Comparison of ENCODE assay signal across 9 mouse cellular contexts in genomic region chr9:124442533-124442855, GRCm38 (mm10). TPM values are rescaled to one million over a fixed set of nuclear protein-coding genes. Genes with fewer than 3 reads are reported as not detected.
DNase-seq lines count a peak whose midpoint lies in the region; ATAC-seq and TF ChIP-seq lines count a peak whose summit lies in the region.
"Had no signal": no experiment of that assay in that cellular context is flagged by ENCODE, and none has a peak within 500 bp of the region (broad histone marks: within the 10 kb centered on the region; RNA-seq: fewer than 3 reads in every experiment).

No protein-coding gene starts in this region.

- no peak for TF ChIP-seq CTCF in lung, postnatal 0 days (IDR thresholded peaks at IDR 0.05)

- peak; percentile 8 for DNase-seq in kidney, adult 11 months
- no peak for DNase-seq in kidney, adult 18-20 months
- peak; percentile 37 for DNase-seq in ES-CJ7 (ENCODE audit: low read depth, low spot score)
- DNase-seq in cerebellum, adult 9-10 months = peak; percentile 59
- peak; percentile 37 for DNase-seq in heart, postnatal 4 days
- peak; percentile 11 for DNase-seq in lung, postnatal 0 days (ENCODE audit: low spot score)
- DNase-seq in thymus, postnatal 25 days = peak; percentile 12

- ATAC-seq in lung, postnatal 0 days = peak; percentile 19
- ATAC-seq in hindbrain, embryonic 12.5 days (ENCODE audit: low FRiP score) = no peak

- H3K27me3 ChIP-seq in lung, postnatal 0 days (replicated peaks; ENCODE audit: insufficient read depth, low read length) = no peaks in the 10 kb centered on the region
- no peaks in the 10 kb centered on the region for H3K27me3 ChIP-seq in hindbrain, embryonic 12.5 days

- H3K36me3 ChIP-seq in lung, postnatal 0 days (ENCODE audit: insufficient read depth, low read length) = peaks cover 19% of the 10 kb centered on the region
- peaks cover 37% of the 10 kb centered on the region for H3K36me3 ChIP-seq in hindbrain, embryonic 12.5 days

- 98% methylated on average over 15 of the region's 15 CpGs for WGBS in lung, postnatal 0 days
- WGBS in hindbrain, embryonic 12.5 days = 97% methylated on average over 15 of the region's 15 CpGs

- no peak for TF ChIP-seq EP300 in lung, postnatal 0 days (IDR thresholded peaks at IDR 0.05)

- no peak overlapping the region for H3K9ac ChIP-seq in lung, postnatal 0 days (replicated peaks; ENCODE audit: low read depth)
- no peak overlapping the region for H3K9ac ChIP-seq in hindbrain, embryonic 12.5 days

- no peaks in the 10 kb centered on the region for H3K4me1 ChIP-seq in lung, postnatal 0 days (ENCODE audit: insufficient read depth, low read depth, low read length)
- no peaks in the 10 kb centered on the region for H3K4me1 ChIP-seq in hindbrain, embryonic 12.5 days

- H3K27ac ChIP-seq in lung, postnatal 0 days (ENCODE audit: low read length) = no peak overlapping the region
- no peak overlapping the region for H3K27ac ChIP-seq in hindbrain, embryonic 12.5 days

- no peak overlapping the region for H3K4me2 ChIP-seq in lung, postnatal 0 days (replicated peaks; ENCODE audit: low read depth, low read length)
- H3K4me2 ChIP-seq in hindbrain, embryonic 12.5 days (replicated peaks) = no peak overlapping the region

- H3K9me3 ChIP-seq in lung, postnatal 0 days (ENCODE audit: low read length) = peaks cover 14% of the 10 kb centered on the region
- peaks cover 34% of the 10 kb centered on the region for H3K9me3 ChIP-seq in hindbrain, embryonic 12.5 days (replicated peaks)

- no peak overlapping the region for H3K4me3 ChIP-seq in lung, postnatal 0 days (ENCODE audit: low read depth, low read length)
- no peak overlapping the region for H3K4me3 ChIP-seq in hindbrain, embryonic 12.5 days
- H3K4me3 ChIP-seq: myocyte had no signal

RNA-seq across cellular contexts. Expression of gene Ppp2r3d, which starts 34.2 kb away (rescaled TPM):
- 100 to 1,000 TPM; 143 to 155 TPM for total RNA-seq in heart, postnatal 4 days (2021)
- polyA plus RNA-seq in lung, postnatal 0 days (2015; fragmentation: Nextera tagmentation; extraction: Ambion mirVana) = 118 and 125 TPM in 2 replicates
- 186 and 188 TPM in 2 replicates for polyA plus RNA-seq in hindbrain, embryonic 12.5 days (2016; fragmentation: Nextera tagmentation; extraction: Ambion mirVana)

RNA-seq across cellular contexts. Expression of gene Gm21836, which starts 51.1 kb away (rescaled TPM):
- not detected for total RNA-seq in heart, postnatal 4 days (2021)
- not detected in 2 replicates for polyA plus RNA-seq in lung, postnatal 0 days (2015; fragmentation: Nextera tagmentation; extraction: Ambion mirVana)
- polyA plus RNA-seq in hindbrain, embryonic 12.5 days (2016; fragmentation: Nextera tagmentation; extraction: Ambion mirVana) = not detected in 2 replicates
- polyA plus RNA-seq: myocyte had no signal
